Mouse (Mus musculus) forebrain, embryonic 15.5 days (tissue): Measurements from ENCODE around the gene Tagap. TPM values are rescaled to one million over a fixed set of nuclear protein-coding genes. Genes with fewer than 3 reads are reported as not detected.
A peak's percentile ranks its signal among the peaks of the same experiment; 100 is the strongest.
"Not testable (repeated sequence)": the region's sequence is repeated elsewhere in the genome, so short reads cannot be mapped to it uniquely, and the experiment has no call there.

Experiments used
- ATAC-seq: fragments of 200-750 bp; cut with Nextera tagmentation; replicated peaks from 2 replicates; pipeline ENCODE4 v1.8.0; 2017; ENCODE audit warnings: mild to moderate bottlenecking, moderate TSS enrichment, moderate library complexity
- H3K27ac ChIP-seq: fragments of 300-500 bp; sonication (generic); replicated peaks from 2 replicates; pipeline ENCODE4 v1.5.1; 2015; ENCODE audit warnings: mild to moderate bottlenecking, inconsistent platforms
- H3K27me3 ChIP-seq: fragments of 300-500 bp; sonication (generic); 2 replicates; pipeline ENCODE4 v1.6.1; 2015; ENCODE audit warnings: inconsistent platforms
- H3K36me3 ChIP-seq: fragments of 300-500 bp; sonication (generic); 2 replicates; pipeline ENCODE4 v1.6.1; 2015; ENCODE audit warnings: mild to moderate bottlenecking, inconsistent platforms
- H3K4me1 ChIP-seq: fragments of 300-500 bp; sonication (generic); 2 replicates; pipeline ENCODE4 v1.6.1; 2015; ENCODE audit warnings: inconsistent platforms
- H3K4me2 ChIP-seq: fragments of 300-500 bp; sonication (generic); replicated peaks from 2 replicates; pipeline ENCODE4 v1.6.1; 2015; ENCODE audit warnings: mild to moderate bottlenecking, inconsistent platforms
- H3K4me3 ChIP-seq: fragments of 300-500 bp; sonication (generic); 2 replicates; pipeline ENCODE4 v1.5.1; 2015; ENCODE audit warnings: mild to moderate bottlenecking, inconsistent platforms
- H3K9ac ChIP-seq: fragments of 300-500 bp; sonication (generic); replicated peaks from 2 replicates; pipeline ENCODE4 v1.6.1; 2015; ENCODE audit warnings: mild to moderate bottlenecking, inconsistent platforms
- H3K9me3 ChIP-seq: fragments of 300-500 bp; sonication (generic); 2 replicates; pipeline ENCODE4 v1.6.1; 2016; ENCODE audit warnings: inconsistent platforms
- WGBS: fragments of 180-500 bp; shearing (Covaris S2); methylation state at CpG from one replicate; pipeline ENCODE4 v1.1.7; 2015; ENCODE audit warnings: mixed read lengths; 5-methylcytosine and 5-hydroxymethylcytosine counted together
- polyA plus RNA-seq: library from polyadenylated mRNA; unstranded; fragments of >200 nt; fragmentation: Nextera tagmentation; extraction: Ambion mirVana; gene quantifications from 2 replicates; pipeline ENCODE4 v1.2.1, GENCODE M21; 2015

Gene Tagap
- polyA plus RNA-seq, 1 experiment from 2014 or later = 0.36 TPM

- no peaks in the 10 kb centered on the region for H3K4me1 ChIP-seq
- H3K27ac ChIP-seq = no peak overlapping the region
- no peaks in the 10 kb centered on the region for H3K27me3 ChIP-seq
- no peak overlapping the region for H3K4me3 ChIP-seq
- H3K36me3 ChIP-seq = no peaks in the 10 kb centered on the region
- H3K9ac ChIP-seq = no peak overlapping the region
- H3K4me2 ChIP-seq = no peak overlapping the region
- ATAC-seq = no peak
- no peaks in the 10 kb centered on the region for H3K9me3 ChIP-seq
- 48% methylated on average over 2 of the region's 2 CpGs for WGBS
Observed at GRCm38 (mm10) chr17:7918355-7918754, 7.4 kb upstream of the Tagap start.

- Histone ChIP-seq H3K27me3 (no peaks in the 10 kb centered on the region), H3K4me1 (no peaks in the 10 kb centered on the region), H3K4me3 (no peak overlapping the region), H3K27ac (no peak overlapping the region), H3K9ac (no peak overlapping the region), H3K9me3 (no peaks in the 10 kb centered on the region), H3K4me2 (no peak overlapping the region), H3K36me3 (no peaks in the 10 kb centered on the region)
- ATAC-seq = no peak
- 88% methylated on average over 2 of the region's 2 CpGs for WGBS
Observed at GRCm38 (mm10) chr17:7919209-7919608, 6.6 kb upstream of the Tagap start.

GRCm38 (mm10) chr17:7922564-7922963 is 3.2 kb upstream of the Tagap start:
- 91% methylated on average over 5 of the region's 5 CpGs for WGBS
- ATAC-seq = no peak

GRCm38 (mm10) chr17:7924185-7924725 is 1.5 kb upstream of the Tagap start:
- Histone ChIP-seq H3K4me1 (no peaks in the 10 kb centered on the region), H3K4me3 (no peak overlapping the region), H3K27me3 (no peaks in the 10 kb centered on the region), H3K9ac (no peak overlapping the region), H3K27ac (no peak overlapping the region), H3K9me3 (no peaks in the 10 kb centered on the region), H3K36me3 (no peaks in the 10 kb centered on the region), H3K4me2 (no peak overlapping the region)
- no peak for ATAC-seq
- WGBS = 89% methylated on average over 13 of the region's 13 CpGs

More at GRCm38 (mm10) chr17:7922564-7922963, 3.2 kb upstream of the Tagap start:
- Histone ChIP-seq H3K27ac (no peak overlapping the region), H3K4me2 (no peak overlapping the region), H3K27me3 (no peaks in the 10 kb centered on the region), H3K36me3 (no peaks in the 10 kb centered on the region), H3K4me3 (no peak overlapping the region), H3K9me3 (no peaks in the 10 kb centered on the region), H3K9ac (no peak overlapping the region), H3K4me1 (no peaks in the 10 kb centered on the region)

GRCm38 (mm10) chr17:7927582-7928535 is 2.1 kb downstream of the Tagap start:
- 70% methylated on average over 24 of the region's 24 CpGs for WGBS
- no peak overlapping the region for H3K4me3 ChIP-seq
- no peak overlapping the region for H3K27ac ChIP-seq
- H3K4me1 ChIP-seq = 0 out of 2 replicates have a peak, but pooled peaks cover 6% of the 10 kb centered on the region
- no peaks in the 10 kb centered on the region for H3K27me3 ChIP-seq
- no peak overlapping the region for H3K4me2 ChIP-seq
- no peaks in the 10 kb centered on the region for H3K9me3 ChIP-seq
- H3K36me3 ChIP-seq = no peaks in the 10 kb centered on the region
- H3K9ac ChIP-seq = no peak overlapping the region
- ATAC-seq = no peak

GRCm38 (mm10) chr17:7928662-7929061 is 2.9 kb downstream of the Tagap start:
- H3K27me3 ChIP-seq = no peaks in the 10 kb centered on the region
- no peak for ATAC-seq
- 89% methylated on average over 6 of the region's 6 CpGs for WGBS
- H3K9me3 ChIP-seq = no peaks in the 10 kb centered on the region
- H3K4me2 ChIP-seq = no peak overlapping the region
- no peaks in the 10 kb centered on the region for H3K36me3 ChIP-seq
- no peak overlapping the region for H3K9ac ChIP-seq
- no peak overlapping the region for H3K27ac ChIP-seq
- H3K4me1 ChIP-seq = 0 out of 2 replicates have a peak, but pooled peaks cover 6% of the 10 kb centered on the region
- H3K4me3 ChIP-seq = no peak overlapping the region

- H3K9ac ChIP-seq = no peak overlapping the region
- 28% methylated on average over 8 of the region's 8 CpGs for WGBS
- no peaks in the 10 kb centered on the region for H3K27me3 ChIP-seq
- ATAC-seq = no peak
- H3K27ac ChIP-seq = no peak overlapping the region
- no peaks in the 10 kb centered on the region for H3K36me3 ChIP-seq
- no peak overlapping the region for H3K4me3 ChIP-seq
- H3K4me2 ChIP-seq = no peak overlapping the region
- no peaks in the 10 kb centered on the region for H3K9me3 ChIP-seq
- H3K4me1 ChIP-seq = 0 out of 2 replicates have a peak, but pooled peaks cover 6% of the 10 kb centered on the region
Observed at GRCm38 (mm10) chr17:7929279-7929678, 3.5 kb downstream of the Tagap start.

- Histone ChIP-seq H3K27me3 (no peaks in the 10 kb centered on the region), H3K4me2 (no peak overlapping the region), H3K9me3 (no peaks in the 10 kb centered on the region), H3K4me1 (0 out of 2 replicates have a peak, but pooled peaks cover 6% of the 10 kb centered on the region), H3K27ac (no peak overlapping the region), H3K36me3 (no peaks in the 10 kb centered on the region), H3K9ac (no peak overlapping the region), H3K4me3 (no peak overlapping the region)
- WGBS = 78% methylated on average over 13 of the region's 13 CpGs
- no peak for ATAC-seq
Observed at GRCm38 (mm10) chr17:7931096-7931990, 5.5 kb downstream of the Tagap start.

- H3K9me3 ChIP-seq, H3K27ac ChIP-seq, H3K4me2 ChIP-seq, ATAC-seq, H3K36me3 ChIP-seq, H3K9ac ChIP-seq, H3K4me1 ChIP-seq, H3K4me3 ChIP-seq, H3K27me3 ChIP-seq: not testable (repeated sequence)
- WGBS = 62% methylated on average over 6 of the region's 8 CpGs
Observed at GRCm38 (mm10) chr17:7932121-7932520, 6.3 kb downstream of the Tagap start.

- Histone ChIP-seq H3K4me3 (no peak overlapping the region), H3K36me3 (no peaks in the 10 kb centered on the region), H3K27ac (no peak overlapping the region), H3K9ac (no peak overlapping the region), H3K27me3 (no peaks in the 10 kb centered on the region), H3K4me1 (peaks cover under 1% of the 10 kb centered on the region; the same call in 1 of the 2 replicates), H3K9me3 (no peaks in the 10 kb centered on the region), H3K4me2 (no peak overlapping the region)
- 75% methylated on average over 8 of the region's 8 CpGs for WGBS
- no peak for ATAC-seq
Observed at GRCm38 (mm10) chr17:7939640-7940039, 13.8 kb downstream of the Tagap start.

GRCm38 (mm10) chr17:7945117-7946052 is 19.6 kb downstream of the Tagap start, which contains the start of gene Rsph3a:
Gene Rsph3a (plus strand): TSS chr17:7945614.
- peak within 1 kb of the TSS; percentile 53 for H3K4me2 ChIP-seq
- H3K4me1 ChIP-seq, H3K36me3 ChIP-seq, H3K9me3 ChIP-seq, H3K27me3 ChIP-seq: not testable (repeated sequence)
- peak within 1 kb of the TSS; percentile 66 for H3K9ac ChIP-seq
- 3% methylated on average over 58 of the region's 58 CpGs for WGBS
- peak within 1 kb of the TSS; percentile 91 for H3K27ac ChIP-seq
- H3K4me3 ChIP-seq = peak within 1 kb of the TSS; percentile 68
- peak; percentile 98 for ATAC-seq
